Mouse (Mus musculus) liver, adult 2 months (tissue): ENCODE data around the gene Gm49486.

Experiments used
- CTCF ChIP-seq: fragments of 200-500 bp; IDR thresholded peaks from 2 replicates; pipeline ENCODE4 v1.5.1; 2011; ENCODE audit warnings: low read depth, low read length, control low read depth
- POLR2A ChIP-seq: fragments of 200-500 bp; IDR thresholded peaks from 2 replicates; pipeline ENCODE4 v1.6.1; 2011; ENCODE audit warnings: low read length, control low read depth; ENCODE audit not compliant: insufficient read depth; ENCODE audit errors: extremely low read depth

- TF ChIP-seq CTCF = no peak
- no peak for TF ChIP-seq POLR2A
Measured at GRCm38 (mm10) chr15:79290340-79290739, 61.1 kb downstream of the Gm49486 start.
